Mouse (Mus musculus): ENCODE measurements around the gene Bmpr2.

DNA sequence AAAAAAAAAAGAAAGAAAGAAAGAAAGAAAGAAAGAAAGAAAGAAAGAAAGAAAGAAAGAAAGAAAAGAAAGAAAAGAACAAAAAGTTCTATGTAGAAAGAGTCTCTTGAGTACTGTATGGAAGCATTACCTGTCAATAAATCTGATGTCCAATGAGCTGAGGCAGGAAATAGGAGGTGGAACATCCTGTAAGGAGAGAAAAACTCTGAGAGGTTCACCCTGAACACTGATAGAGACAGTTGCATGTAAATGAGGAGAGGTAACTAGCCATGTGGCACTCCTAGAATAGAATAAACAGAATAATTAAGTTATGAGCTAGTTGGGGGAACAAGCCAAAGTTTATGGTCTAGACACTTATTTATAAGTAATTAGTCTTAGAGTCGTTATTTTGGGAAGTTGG, 4.9 kb upstream of the Bmpr2 start:
- TF ChIP-seq CTCF (IDR thresholded peaks at IDR 0.05; ENCODE audit: control insufficient read depth, insufficient read depth, insufficient read length) (no peak), USF1 (IDR thresholded peaks at IDR 0.05; ENCODE audit: low read depth) (no peak), MYOG (IDR thresholded peaks at IDR 0.05; ENCODE audit: control insufficient read depth, extremely low read depth, insufficient read length) (no peak)
